Mouse (Mus musculus) layer of hippocampus, adult 2 months (tissue): ENCODE data around the gene Zfp750. TPM values are rescaled to one million over a fixed set of nuclear protein-coding genes. Genes with fewer than 3 reads are reported as not detected.
A peak's percentile ranks its signal among the peaks of the same experiment; 100 is the strongest.

Source experiments
- DNase-seq, 2 experiments: peaks; one replicate each; pipeline ENCODE4 v3.0.0; 2022; ENCODE audit warnings: low spot score in 2 of 2
- H3K27ac ChIP-seq: fragments of 200-600 bp; 2 replicates; pipeline ENCODE4 v1.8.1; 2022
- H3K4me3 ChIP-seq: fragments of 200-600 bp; 2 replicates; pipeline ENCODE4 v1.8.1; 2022; ENCODE audit warnings: mild to moderate bottlenecking
- CTCF ChIP-seq: fragments of 200-600 bp; conservative IDR thresholded peaks from 2 replicates; pipeline ENCODE4 v1.8.1; 2022; ENCODE audit warnings: antibody characterized with exemption, mild to moderate bottlenecking, moderate library complexity
- total RNA-seq, 2 experiments: library from RNA; stranded (reverse); gene quantifications; 2 replicates each; pipeline ENCODE4 v1.2.3; 2021

Zfp750 gene
- total RNA-seq, 2 experiments from 2014 or later = 0.20 to 0.25 TPM

GRCm38 (mm10) chr11:121481129-121481528, 38.0 kb downstream of the Zfp750 start:
- no peak for TF ChIP-seq CTCF
- H3K27ac ChIP-seq = no peak overlapping the region
- no peak for DNase-seq
- no peak overlapping the region for H3K4me3 ChIP-seq

- no peak for DNase-seq
- H3K27ac ChIP-seq = no peak overlapping the region
- no peak for TF ChIP-seq CTCF
- no peak overlapping the region for H3K4me3 ChIP-seq
Observed at GRCm38 (mm10) chr11:121479476-121480203, 39.5 kb downstream of the Zfp750 start.

DNA sequence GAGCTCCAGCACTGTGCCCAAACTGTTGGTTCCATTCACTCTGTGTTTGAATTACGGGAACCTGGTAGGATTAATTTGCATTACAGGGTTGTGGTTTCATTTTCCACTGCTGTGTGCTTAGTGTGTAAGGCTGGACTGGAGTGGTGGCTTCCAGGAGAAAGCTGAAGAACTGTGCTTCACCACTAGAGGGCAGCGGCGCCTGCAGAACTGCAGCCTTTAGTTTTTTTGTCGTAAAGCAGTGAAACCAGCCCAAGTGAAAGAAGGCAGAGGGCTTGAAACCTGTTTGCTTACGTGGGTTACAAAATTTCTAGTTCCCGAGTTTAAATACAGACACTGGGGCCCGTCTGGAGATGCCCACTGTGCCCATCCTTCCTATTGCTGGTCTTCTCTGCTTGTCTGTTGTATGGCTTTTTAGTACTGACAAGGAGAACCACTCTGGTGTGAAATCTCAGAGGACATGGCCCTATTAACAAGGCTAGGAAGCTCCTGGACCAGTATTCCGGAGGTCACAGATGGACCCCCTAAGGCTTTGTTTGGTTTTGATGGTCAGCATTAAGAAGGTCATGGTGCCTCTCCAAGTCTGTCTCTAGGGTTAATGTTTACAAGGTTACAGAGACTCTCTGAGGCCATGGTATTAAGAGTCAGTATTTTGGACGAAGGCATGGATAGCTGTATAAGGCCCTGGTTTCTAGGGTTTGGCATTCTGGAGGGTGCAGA, 43.3 kb downstream of the Zfp750 start:
- Histone ChIP-seq H3K4me3 (no peak overlapping the region), H3K27ac (no peak overlapping the region)
- peak; percentile 54 to 74 for DNase-seq
- TF ChIP-seq CTCF = peak; percentile 98

DNA sequence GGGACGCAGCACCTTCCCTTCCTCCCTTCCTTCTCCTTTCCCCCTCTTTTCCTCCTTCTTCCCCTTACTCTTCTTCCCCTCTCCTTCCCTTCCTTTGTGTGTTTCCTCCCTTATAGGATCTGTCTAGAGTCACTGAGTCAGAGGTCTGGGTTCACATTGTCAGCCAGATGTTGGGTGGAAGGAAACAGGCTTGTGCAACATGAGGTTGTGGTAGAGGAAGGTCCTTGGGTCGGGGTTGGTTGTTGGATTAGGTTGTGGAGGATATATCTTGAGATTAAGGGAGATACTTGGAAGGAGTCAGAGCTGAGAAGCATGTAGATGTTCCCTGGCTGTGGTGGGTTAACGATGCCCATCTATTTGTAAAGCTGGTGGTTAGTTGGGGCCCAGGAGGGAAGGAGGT, 44.3 kb downstream of the Zfp750 start:
- no peak for TF ChIP-seq CTCF
- DNase-seq = no peak
- no peak overlapping the region for H3K4me3 ChIP-seq
- H3K27ac ChIP-seq = no peak overlapping the region

DNA sequence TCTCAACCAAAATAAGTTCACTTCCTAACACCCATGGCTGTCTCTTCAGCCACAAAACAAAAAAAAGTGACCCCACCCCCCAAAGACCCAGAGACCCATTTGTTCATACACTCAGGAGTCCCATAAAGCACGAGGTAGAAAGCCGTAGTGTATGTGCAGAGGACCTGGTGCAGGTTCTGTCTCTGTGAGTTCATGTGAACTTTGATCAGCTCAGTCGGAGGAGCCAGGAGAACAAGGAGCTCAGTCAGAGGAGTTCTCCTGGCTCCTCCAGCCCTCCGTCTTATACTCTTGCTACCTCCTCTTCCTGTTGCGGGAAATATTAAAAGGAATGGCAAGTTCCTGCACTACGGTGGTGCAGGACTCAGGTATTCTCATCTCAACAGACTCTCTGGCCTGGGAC, 51.7 kb downstream of the Zfp750 start:
- no peak for DNase-seq
- Histone ChIP-seq H3K27ac (no peak overlapping the region), H3K4me3 (no peak overlapping the region)
- TF ChIP-seq CTCF = no peak

Other genes with a start within 250 kb of the Zfp750 start
- gene Wdr45b, start 164.9 kb downstream of the Zfp750 start, total RNA-seq = 10 to 100 TPM; 71.0 to 71.5 TPM
- 10 to 100 TPM; 64.8 to 69.4 TPM for gene Rab40b, start 131.1 kb downstream of the Zfp750 start, total RNA-seq
- 10 to 100 TPM; 52.9 to 55.4 TPM for gene Fn3krp, start 97.9 kb downstream of the Zfp750 start, total RNA-seq
- gene Fn3k, start 84.4 kb downstream of the Zfp750 start, total RNA-seq = 10 to 100 TPM; 40.7 to 43.5 TPM
- 10 to 100 TPM; 39.5 to 40.3 TPM for gene Tbcd, start 67.4 kb downstream of the Zfp750 start, total RNA-seq
- gene B3gntl1, start 153.8 kb upstream of the Zfp750 start, total RNA-seq = 1 to 10 TPM; 7.1 to 8.1 TPM
- 10 to 100 TPM; 10.3 to 10.7 TPM for gene Metrnl, start 182.2 kb upstream of the Zfp750 start, total RNA-seq